Mouse (Mus musculus): ENCODE data around the gene Pcsk2.

- TF ChIP-seq EP300 (IDR thresholded peaks at IDR 0.05; ENCODE audit: low read depth) = no peak
- no peak for TF ChIP-seq CTCF (IDR thresholded peaks at IDR 0.05; ENCODE audit: low read depth)
Measured at GRCm38 (mm10) chr2:143620916-143621315, 75.0 kb downstream of the Pcsk2 start.
